Mouse (Mus musculus) T-helper 2 cell (primary cell): ENCODE measurements at regions not wholly inside any gene's neighbourhood (a gene's known extent, or its start where the extent isn't known, plus 50 kb on each side); places are given as distances from the start of the nearest gene placed in this dataset.

Experiments used
- in situ Hi-C: fragments of 300-600 bp; cut with MboI, MseI; formaldehyde crosslinking; loops from one replicate; pipeline ENCODE4 v1.15.1; 2025; ENCODE audit warnings: high pct_unique_total_duplicates

DNA sequence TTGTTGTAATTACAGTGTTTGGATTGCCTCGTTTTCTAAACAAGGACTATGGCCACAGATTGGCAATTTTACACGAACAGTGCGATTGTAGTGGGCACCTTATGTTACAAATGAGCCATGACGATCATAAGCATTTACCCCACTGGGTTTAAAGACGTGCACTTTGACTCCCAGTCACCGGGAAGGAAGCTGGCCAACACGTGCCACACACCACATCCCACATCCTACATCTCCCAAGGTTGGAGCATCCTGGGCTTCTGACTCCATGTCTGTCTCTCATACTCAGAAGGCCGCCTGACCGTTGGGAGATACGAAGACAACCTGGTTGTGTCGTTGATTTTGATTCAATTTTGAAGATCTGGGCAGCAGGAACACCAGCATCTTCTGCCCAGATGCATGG is 159.8 kb upstream of the Tshz3 start:
- in situ Hi-C loops, result no loop called here

GRCm38 (mm10) chr7:36548007-36548406 is 149.9 kb upstream of the Tshz3 start:
- in situ Hi-C loops, result no loop called here

DNA sequence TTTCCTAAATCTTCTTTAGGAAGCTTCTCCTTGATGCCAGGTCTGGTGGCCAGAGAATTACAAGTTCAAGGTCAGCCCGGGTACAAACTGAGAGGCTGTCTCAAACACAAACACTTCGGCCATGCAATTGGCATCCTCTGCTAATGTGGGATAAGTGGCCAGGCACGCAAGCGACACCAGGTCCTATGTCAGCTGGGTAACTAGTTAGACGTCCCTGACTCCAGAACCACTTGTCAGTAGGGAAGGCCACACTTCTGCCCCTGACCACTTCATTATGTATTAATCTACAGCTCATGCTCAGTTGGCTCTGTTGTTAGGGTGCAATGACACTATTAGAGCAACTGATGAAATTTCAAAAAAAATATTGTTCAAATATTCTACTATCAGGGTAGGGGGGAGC is 149.5 kb upstream of the Tshz3 start:
- in situ Hi-C loops, result no loop called here

- in situ Hi-C loops, result no loop called here
Measured at GRCm38 (mm10) chr7:36571061-36571460, 126.9 kb upstream of the Tshz3 start.

- in situ Hi-C loops, result no loop called here
Measured at GRCm38 (mm10) chr7:36582074-36582473, 115.8 kb upstream of the Tshz3 start.

- in situ Hi-C loops, result no loop called here
Measured at GRCm38 (mm10) chr7:36585014-36585413, 112.9 kb upstream of the Tshz3 start.

DNA sequence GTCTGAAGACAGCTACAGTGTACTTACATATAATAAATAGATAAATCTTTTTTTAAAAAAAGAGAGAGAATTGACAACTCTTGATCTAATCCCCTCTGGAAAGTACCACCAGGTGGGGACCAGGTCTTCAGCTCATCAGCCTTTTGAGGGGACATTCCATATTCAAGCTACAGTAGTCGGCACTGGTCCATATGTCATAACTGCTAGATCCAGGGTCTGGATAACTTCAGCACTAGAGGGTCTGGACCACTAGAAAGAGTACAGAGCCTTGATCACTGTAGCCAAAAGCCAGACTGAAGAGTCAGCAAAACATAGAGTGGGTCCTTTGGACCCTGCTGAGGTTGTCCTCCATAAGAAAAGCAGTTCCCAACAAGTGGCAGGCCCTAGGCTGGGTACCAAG is 106.4 kb upstream of the Tshz3 start:
- in situ Hi-C loops, result no loop called here

GRCm38 (mm10) chr7:36596630-36597301 is 101.2 kb upstream of the Tshz3 start:
- in situ Hi-C loops, result no loop called here

DNA sequence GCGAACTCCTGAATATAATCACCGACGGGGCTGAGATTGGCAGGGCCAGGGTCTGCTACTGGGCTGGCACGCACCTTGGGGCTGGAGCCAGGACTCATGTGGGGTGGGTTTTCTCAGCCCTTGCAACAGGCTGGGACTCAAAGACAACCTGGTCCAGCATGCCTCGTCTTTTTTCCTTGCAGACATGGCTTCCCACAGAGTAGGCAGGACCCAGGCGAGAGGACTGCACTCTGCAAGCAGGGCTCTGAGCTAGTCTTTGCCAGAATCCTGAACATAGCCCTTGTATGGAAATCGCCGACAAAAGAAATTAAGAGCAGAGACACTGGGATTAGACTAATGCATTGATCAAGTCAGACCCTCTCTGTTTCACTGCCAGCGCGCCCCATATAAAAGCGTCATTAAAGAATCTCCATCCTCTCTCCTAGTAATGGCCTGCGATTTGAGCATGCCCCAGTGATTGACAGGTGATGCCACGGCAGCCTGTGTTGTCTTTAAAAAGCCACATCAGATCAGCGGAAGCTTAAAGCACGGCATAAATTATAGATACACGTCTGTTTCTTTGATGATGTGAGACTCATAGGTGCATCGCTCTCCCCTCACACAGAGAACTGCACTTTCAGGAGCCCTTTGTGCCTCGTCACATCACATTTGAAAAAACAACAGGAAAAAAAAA is 92.8 kb upstream of the Tshz3 start:
- in situ Hi-C loops, result no loop called here

DNA sequence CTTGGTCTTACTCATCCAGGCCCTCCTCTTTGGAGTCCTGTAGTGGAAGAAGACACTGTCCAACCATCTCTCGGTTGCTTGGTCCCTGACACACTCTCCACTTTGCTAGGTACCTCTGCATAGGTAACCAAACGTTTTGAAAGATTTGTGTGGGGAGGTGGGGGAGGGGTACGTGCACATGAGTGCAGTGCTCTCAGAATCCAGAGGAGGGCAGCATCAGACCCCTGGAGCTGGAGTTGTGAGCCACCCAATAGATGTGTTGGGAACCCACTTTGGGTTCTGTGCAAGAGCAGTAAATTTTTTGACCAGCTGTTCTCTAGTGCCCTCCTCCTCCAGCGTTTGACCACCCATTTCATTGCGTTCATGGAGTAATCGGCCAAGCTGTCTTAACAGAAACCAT is 77.7 kb upstream of the Tshz3 start:
- in situ Hi-C loops, result no loop called here

DNA sequence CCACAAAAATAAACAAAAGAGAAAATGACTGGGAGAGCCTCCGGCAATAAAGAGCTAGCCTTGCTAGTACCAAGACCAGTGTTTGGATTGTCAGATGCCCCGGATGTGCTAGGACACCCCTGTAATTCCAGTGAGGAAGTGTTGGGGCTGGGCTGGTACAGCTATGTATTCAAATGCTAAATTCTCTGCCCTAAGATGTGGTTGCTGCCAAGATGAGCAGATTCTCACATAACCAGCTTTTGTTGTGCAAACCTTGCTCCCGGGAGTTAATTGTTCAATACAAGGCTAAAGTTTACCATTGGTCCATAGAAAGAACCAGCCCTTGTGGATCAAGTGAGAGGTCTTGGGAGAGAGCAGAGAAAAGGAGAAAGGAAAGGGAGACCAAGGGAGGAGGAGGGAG is 53.7 kb upstream of the Tshz3 start:
- in situ Hi-C loops, result no loop called here
